Mouse (Mus musculus) stomach, embryonic 15.5 days (tissue): ENCODE results near the gene Grk2. TPM values are rescaled to one million over a fixed set of nuclear protein-coding genes. Genes with fewer than 3 reads are reported as not detected.

Experiments
- ATAC-seq: fragments of 200-750 bp; cut with Nextera tagmentation; 2 replicates; pipeline ENCODE4 v1.8.0; 2017; ENCODE audit warnings: low read depth, moderate number of reproducible peaks, moderate TSS enrichment; ENCODE audit not compliant: insufficient read depth, low FRiP score
- H3K27ac ChIP-seq: fragments of 300-500 bp; sonication (generic); 2 replicates; pipeline ENCODE4 v1.5.1; 2015; ENCODE audit warnings: mild to moderate bottlenecking, inconsistent platforms
- H3K27me3 ChIP-seq: fragments of 300-500 bp; sonication (generic); replicated peaks from 2 replicates; pipeline ENCODE4 v1.6.1; 2015; ENCODE audit warnings: inconsistent platforms
- H3K36me3 ChIP-seq: fragments of 300-500 bp; sonication (generic); 2 replicates; pipeline ENCODE4 v1.6.1; 2015; ENCODE audit warnings: inconsistent platforms
- H3K4me1 ChIP-seq: fragments of 300-500 bp; sonication (generic); 2 replicates; pipeline ENCODE4 v1.6.1; 2015; ENCODE audit warnings: inconsistent platforms
- H3K4me2 ChIP-seq: fragments of 300-500 bp; sonication (generic); 2 replicates; pipeline ENCODE4 v1.6.1; 2015; ENCODE audit warnings: mild to moderate bottlenecking, inconsistent platforms
- H3K4me3 ChIP-seq: fragments of 300-500 bp; sonication (generic); replicated peaks from 2 replicates; pipeline ENCODE4 v1.5.1; 2015; ENCODE audit warnings: inconsistent platforms
- H3K9ac ChIP-seq: fragments of 300-500 bp; sonication (generic); 2 replicates; pipeline ENCODE4 v1.6.1; 2015; ENCODE audit warnings: inconsistent platforms
- H3K9me3 ChIP-seq: fragments of 300-500 bp; sonication (generic); 2 replicates; pipeline ENCODE4 v1.6.1; 2016; ENCODE audit warnings: inconsistent platforms
- WGBS: fragments of 180-500 bp; shearing (Covaris S2); methylation state at CpG from one replicate; pipeline ENCODE4 v1.1.7; 2015; 5-methylcytosine and 5-hydroxymethylcytosine counted together
- polyA plus RNA-seq: library from polyadenylated mRNA; unstranded; fragments of >200 nt; fragmentation: Nextera tagmentation; extraction: Ambion mirVana; gene quantifications from 2 replicates; pipeline ENCODE4 v1.2.1, GENCODE M21; 2015

Gene Grk2
- polyA plus RNA-seq, 1 experiment from 2014 or later: 18.5 TPM

DNA sequence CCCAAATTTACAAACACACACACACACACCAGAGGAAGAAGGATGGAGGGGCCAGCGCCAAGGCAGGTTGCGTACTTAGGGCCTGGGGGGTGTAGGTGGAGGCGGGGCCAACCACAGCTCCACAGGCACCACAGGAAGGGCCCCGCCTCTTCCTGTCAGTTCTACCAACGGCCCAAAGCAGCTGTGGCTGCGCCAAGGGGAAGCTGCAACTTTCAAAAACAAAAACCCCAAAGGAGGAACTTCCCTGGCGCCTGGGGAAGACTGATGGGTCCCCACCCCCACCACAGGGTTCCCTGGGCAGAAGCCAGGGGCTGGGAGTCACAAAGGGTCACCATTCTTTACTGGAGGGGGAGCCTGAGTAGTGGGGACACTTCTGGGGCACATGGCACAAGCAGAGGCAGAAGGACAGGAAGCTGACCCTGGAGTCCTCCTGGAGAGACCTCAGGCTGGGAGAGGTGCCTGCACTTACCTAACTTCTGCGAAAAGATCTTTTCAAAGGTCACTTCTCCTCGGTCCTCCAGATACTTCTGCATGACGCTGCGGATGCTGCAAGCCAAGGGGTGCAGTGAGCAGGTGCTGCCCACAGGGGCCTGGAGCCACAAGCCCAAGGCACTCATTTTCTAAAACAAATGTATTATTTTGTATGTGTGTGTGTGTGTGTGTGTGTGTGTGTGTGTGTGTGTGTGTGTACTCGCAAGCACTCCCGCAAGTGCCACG lies 11.5 kb downstream of the Grk2 start:
- Histone ChIP-seq H3K27me3 (no peaks in the 10 kb centered on the region), H3K27ac (peak overlapping the region; percentile 49; the same call in 1 of the 2 replicates), H3K4me3 (no peak overlapping the region), H3K4me1 (peaks cover 15% of the 10 kb centered on the region), H3K36me3 (peaks cover 29% of the 10 kb centered on the region), H3K4me2 (no peak overlapping the region), H3K9ac (no peak overlapping the region), H3K9me3 (no peaks in the 10 kb centered on the region)
- 63% methylated on average over 14 of the region's 14 CpGs for WGBS
- ATAC-seq: no peak

DNA sequence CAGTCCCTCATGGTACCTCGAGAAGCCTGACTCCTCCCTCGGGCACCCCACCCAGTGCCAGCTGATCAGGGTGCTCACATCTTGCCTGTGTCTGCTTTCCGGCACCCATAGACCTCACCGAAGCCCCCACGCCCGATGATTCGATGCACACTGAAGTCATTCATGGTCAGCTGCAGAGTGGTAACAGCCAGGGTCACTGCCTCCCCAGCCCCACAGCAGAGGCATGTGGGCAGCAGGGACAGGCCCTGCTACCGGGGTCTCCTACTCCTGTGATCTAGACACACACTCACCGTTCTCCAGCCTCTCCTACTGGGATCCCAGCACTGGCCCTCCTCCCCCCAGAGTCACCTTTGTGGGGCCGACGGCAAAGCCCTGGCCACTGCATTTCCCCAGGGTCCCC lies 14.9 kb downstream of the Grk2 start:
- 89% methylated on average over 11 of the region's 11 CpGs for WGBS
- H3K9ac ChIP-seq: no peak overlapping the region

DNA sequence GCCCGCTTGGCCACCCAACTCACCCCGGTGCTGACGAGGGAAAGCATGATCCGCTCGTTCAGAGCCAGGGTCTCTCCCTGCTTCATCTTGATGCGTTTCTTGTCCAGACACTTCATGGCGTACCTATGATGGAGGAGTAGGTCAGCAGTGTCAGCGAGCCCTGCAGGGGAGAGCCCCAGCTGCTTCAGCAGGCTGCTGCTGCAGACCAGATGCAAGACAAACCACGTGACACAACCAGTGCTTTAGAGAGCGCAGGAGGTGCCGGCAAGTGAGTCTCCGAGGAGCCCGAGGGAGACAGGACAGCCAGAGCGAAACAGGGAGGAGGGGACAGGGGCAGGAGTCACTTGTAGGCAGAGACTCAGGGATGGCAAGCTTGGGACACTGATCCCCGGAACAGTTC lies 15.3 kb downstream of the Grk2 start:
- no peak for ATAC-seq
- H3K9ac ChIP-seq: no peak overlapping the region
- 72% methylated on average over 15 of the region's 15 CpGs for WGBS
- no peak overlapping the region for H3K4me2 ChIP-seq
- peaks cover 63% of the 10 kb centered on the region for H3K36me3 ChIP-seq
- H3K27me3 ChIP-seq: no peaks in the 10 kb centered on the region
- H3K4me1 ChIP-seq: 0 out of 2 replicates have a peak, but pooled peaks cover 3% of the 10 kb centered on the region
- no peak overlapping the region for H3K27ac ChIP-seq
- H3K4me3 ChIP-seq: no peak overlapping the region
- H3K9me3 ChIP-seq: no peaks in the 10 kb centered on the region

More for the DNA sequence above, 14.9 kb downstream of the Grk2 start:
- ATAC-seq: no peak
- Histone ChIP-seq H3K27me3 (no peaks in the 10 kb centered on the region), H3K36me3 (peaks cover 59% of the 10 kb centered on the region), H3K4me2 (no peak overlapping the region), H3K9me3 (no peaks in the 10 kb centered on the region), H3K4me1 (0 out of 2 replicates have a peak, but pooled peaks cover 3% of the 10 kb centered on the region), H3K27ac (no peak overlapping the region), H3K4me3 (no peak overlapping the region)

DNA sequence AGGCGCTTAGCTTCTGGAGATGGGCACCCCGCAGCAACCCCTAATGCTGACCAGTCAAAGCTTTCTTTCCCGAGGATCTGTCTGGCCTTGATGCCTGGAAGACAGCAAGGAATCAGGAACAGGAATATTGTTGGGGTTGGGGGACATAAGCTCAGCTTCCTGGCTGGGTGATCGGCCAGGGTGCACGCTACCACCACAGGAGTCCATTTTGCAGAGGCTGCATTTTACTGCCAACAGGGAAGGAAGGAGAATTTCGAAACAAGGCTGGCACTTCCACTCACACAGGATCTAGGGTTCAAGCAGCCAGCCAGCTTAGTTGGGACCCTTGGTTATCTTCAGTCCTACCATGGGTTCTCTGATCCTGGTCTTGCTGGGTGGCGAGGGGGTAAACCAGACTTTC lies 22.4 kb downstream of the Grk2 start:
- H3K4me2 ChIP-seq: peak overlapping the region; percentile 77
- ATAC-seq: no peak
- WGBS: 50% methylated on average over 7 of the region's 7 CpGs
- H3K27me3 ChIP-seq: no peaks in the 10 kb centered on the region
- no peaks in the 10 kb centered on the region for H3K4me1 ChIP-seq
- H3K4me3 ChIP-seq: peak overlapping the region; percentile 51
- no peaks in the 10 kb centered on the region for H3K9me3 ChIP-seq
- H3K36me3 ChIP-seq: peaks cover 33% of the 10 kb centered on the region
- H3K27ac ChIP-seq: peak overlapping the region; percentile 45; the same call in 1 of the 2 replicates
- no peak overlapping the region for H3K9ac ChIP-seq

DNA sequence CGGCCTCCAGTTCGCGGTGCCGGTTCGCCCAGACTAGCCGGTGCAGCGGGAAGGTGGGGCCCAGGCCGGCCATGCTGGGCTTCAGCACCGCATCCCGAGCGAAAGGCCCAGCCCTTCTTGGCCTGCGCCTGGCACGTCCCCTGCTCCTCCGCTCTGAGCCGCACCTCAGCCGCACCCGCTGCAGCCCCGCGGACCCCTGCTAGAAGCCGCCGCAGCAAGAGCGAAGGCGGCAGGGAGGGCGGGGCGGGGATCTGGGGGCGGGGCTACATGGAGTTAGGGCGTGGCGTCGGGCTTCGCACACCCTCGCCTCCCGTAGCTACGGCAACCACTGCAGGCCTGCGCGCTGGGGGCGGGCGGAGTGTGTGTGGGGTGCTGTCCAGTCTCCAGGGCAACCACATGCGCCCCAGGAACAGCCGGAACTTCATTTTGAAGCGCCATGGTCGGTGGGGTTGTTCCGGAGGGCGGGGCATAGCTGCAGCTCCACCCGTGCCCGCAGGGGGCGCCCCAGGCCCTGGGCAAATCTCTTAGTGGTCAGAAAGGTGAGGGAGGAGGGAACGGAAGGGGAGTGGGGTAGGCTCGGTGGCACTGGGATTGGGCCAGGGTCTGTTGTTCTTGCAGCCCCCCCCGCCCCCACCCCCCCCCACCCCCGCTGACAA lies 23.0 kb downstream of the Grk2 start, which contains the start of gene Ankrd13d:
Ankrd13d (minus strand) TSS at position 240 of the 656 bp plus-strand sequence.
- Histone ChIP-seq H3K4me1 (no peaks in the 10 kb centered on the region), H3K27ac (peak within 1 kb of the TSS; percentile 45; the same call in 1 of the 2 replicates), H3K27me3 (no peaks in the 10 kb centered on the region), H3K9ac (peak within 1 kb of the TSS; percentile 14; the same call in 1 of the 2 replicates), H3K9me3 (no peaks in the 10 kb centered on the region), H3K36me3 (peaks cover 29% of the 10 kb centered on the region), H3K4me2 (peak within 1 kb of the TSS; percentile 77), H3K4me3 (peak within 1 kb of the TSS; percentile 51)
- peak; percentile 93 for ATAC-seq
- WGBS: under 1% methylated on average over 48 of the region's 50 CpGs

DNA sequence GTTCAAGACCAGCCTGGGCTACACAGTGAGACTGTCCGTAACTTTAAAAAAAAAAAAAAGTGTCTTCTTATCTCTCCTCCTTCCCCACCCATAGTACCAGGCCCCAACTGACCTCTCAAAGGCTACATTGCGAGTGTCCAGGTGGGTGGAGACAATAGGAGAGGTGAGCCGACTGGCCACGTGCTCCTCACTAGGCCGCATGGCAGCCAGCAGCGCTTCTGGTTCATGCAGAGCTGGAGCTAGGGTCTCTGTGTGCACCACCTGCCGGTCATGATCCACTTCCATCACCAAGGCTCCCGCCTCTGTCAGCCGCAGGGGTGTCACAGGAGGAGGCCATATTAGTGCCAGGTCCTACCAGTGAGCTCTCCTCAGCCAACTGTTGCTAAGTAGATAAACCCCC lies 25.6 kb downstream of the Grk2 start:
- no peak overlapping the region for H3K9ac ChIP-seq
- no peak overlapping the region for H3K4me3 ChIP-seq
- H3K36me3 ChIP-seq: peaks cover 5% of the 10 kb centered on the region; the same call in 1 of the 2 replicates
- H3K27me3 ChIP-seq: no peaks in the 10 kb centered on the region
- no peak overlapping the region for H3K4me2 ChIP-seq
- no peaks in the 10 kb centered on the region for H3K9me3 ChIP-seq
- no peak overlapping the region for H3K27ac ChIP-seq
- H3K4me1 ChIP-seq: no peaks in the 10 kb centered on the region
- WGBS: 90% methylated on average over 9 of the region's 9 CpGs
- no peak for ATAC-seq

DNA sequence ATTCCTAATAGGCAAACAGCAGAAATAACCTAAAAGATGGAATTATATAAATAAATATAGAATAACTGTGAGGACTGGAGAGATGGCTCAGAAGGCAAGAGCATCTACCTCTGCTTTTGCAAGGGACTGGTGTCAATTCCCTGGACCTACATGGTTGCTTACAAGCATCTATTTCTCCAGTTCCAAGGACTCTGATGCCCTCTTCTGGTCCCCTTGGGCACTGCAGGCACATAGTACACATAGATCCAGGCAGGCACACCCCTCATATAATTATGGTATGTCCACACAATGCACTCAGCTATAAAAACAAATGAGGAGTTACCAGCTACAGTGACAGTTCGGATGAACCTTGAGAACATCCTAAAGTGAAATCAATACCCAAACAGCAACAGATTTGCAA lies 26.5 kb downstream of the Grk2 start:
- Histone ChIP-seq H3K27me3 (no peaks in the 10 kb centered on the region), H3K4me1 (no peaks in the 10 kb centered on the region), H3K27ac (no peak overlapping the region), H3K9ac (no peak overlapping the region), H3K9me3 (no peaks in the 10 kb centered on the region), H3K4me2 (no peak overlapping the region), H3K36me3 (0 out of 2 replicates have a peak, but pooled peaks cover 4% of the 10 kb centered on the region), H3K4me3 (no peak overlapping the region)
- 90% methylated on average over 1 of the region's 1 CpGs for WGBS
- ATAC-seq: no peak

DNA sequence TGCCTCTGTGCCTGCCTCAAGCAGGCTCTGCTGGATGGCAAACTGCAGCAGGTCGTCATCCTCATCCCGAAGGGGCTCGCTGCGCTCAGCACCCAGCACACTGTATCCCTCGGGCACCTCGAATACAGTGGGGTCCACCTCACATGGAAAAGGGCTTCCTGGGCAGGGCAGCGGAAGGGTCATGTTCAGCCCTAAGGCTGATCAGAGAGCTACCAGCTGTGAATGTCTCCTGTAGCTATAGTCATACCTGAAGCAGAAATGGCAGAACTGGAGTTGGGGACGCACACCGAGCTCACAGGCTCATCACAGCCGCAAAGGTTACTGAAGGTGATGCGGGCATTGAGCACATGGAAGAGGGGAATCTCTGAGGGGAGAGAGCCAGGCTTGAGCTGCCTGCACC lies 35.0 kb downstream of the Grk2 start:
- no peak for ATAC-seq
- Histone ChIP-seq H3K27ac (no peak overlapping the region), H3K9ac (no peak overlapping the region), H3K4me1 (0 out of 2 replicates have a peak, but pooled peaks cover 4% of the 10 kb centered on the region), H3K36me3 (no peaks in the 10 kb centered on the region), H3K4me3 (no peak overlapping the region), H3K4me2 (no peak overlapping the region), H3K27me3 (no peaks in the 10 kb centered on the region), H3K9me3 (no peaks in the 10 kb centered on the region)
- WGBS: 92% methylated on average over 11 of the region's 11 CpGs

DNA sequence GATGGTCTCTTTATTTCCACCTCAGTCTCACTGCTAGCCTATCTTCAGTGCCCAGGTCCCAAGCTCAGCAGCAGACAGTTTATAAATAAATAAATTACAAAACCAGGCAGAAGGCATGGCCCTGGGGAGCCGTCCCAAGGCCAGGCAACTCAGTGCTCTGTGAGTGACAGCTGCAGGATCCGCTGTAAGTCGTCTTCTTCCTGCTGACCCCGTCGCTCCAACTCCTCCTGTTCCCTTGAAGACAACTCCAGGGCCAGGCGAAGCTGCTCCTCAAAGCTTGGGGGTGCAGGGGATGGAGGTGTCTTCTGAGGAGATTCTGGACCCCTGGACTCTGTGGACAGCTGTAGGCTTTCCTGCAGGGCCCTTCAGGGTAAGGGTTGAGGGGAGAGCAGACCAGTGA lies 35.8 kb downstream of the Grk2 start:
- no peak overlapping the region for H3K4me3 ChIP-seq
- no peak overlapping the region for H3K4me2 ChIP-seq
- no peaks in the 10 kb centered on the region for H3K9me3 ChIP-seq
- ATAC-seq: no peak
- 0 out of 2 replicates have a peak, but pooled peaks cover 4% of the 10 kb centered on the region for H3K4me1 ChIP-seq
- H3K36me3 ChIP-seq: 0 out of 2 replicates have a peak, but pooled peaks cover under 1% of the 10 kb centered on the region
- H3K27me3 ChIP-seq: no peaks in the 10 kb centered on the region
- H3K9ac ChIP-seq: no peak overlapping the region
- WGBS: 68% methylated on average over 6 of the region's 6 CpGs
- no peak overlapping the region for H3K27ac ChIP-seq

DNA sequence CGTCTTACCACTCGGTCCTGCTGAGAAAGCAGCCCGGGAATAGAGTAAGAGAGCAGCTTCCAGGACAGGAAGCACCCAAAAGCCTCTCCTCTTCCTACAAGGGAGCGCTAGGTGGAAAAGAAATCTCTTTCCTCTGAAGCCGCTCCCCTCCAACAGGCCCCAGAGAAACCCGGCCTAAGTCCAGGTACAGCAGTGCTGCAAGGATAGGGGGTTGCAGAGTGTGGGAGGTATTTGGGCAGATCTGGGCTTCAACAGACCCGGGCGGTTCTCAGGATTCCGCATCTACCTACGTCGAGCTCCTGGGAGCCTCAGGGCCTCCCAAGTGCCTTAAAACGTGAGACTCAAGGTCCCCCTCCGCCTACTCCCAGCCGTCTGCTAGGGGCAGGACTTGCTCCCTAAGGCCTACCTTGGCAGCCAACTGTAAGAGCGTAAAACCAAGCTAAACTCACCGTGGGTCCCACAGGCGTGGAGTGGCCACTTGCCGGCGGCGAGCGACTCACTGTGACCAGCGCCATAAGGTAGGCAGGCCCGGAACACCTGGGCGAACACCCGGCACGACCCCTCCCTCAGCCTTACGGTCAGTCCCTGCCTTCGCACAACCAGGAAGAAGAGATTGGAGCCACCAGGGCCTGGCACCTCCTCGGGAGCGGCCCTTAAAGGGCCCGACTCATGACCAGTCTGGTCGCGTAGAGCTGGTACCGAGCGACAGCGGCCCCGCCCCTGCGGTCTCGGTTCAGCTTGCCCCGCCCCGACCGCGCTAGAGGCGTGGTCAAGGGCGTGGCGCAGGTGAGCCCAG lies 37.3 kb downstream of the Grk2 start, which contains the start of gene Ssh3:
Ssh3 (minus strand) TSS at position 615 of the 796 bp plus-strand sequence.
- H3K4me3 ChIP-seq: peak within 1 kb of the TSS; percentile 49
- 0 out of 2 replicates have a peak, but pooled peaks cover 3% of the 10 kb centered on the region for H3K36me3 ChIP-seq
- H3K27ac ChIP-seq: peak within 1 kb of the TSS; percentile 57
- no peaks in the 10 kb centered on the region for H3K9me3 ChIP-seq
- H3K9ac ChIP-seq: peak within 1 kb of the TSS; percentile 40; the same call in 1 of the 2 replicates
- peak; percentile 94 for ATAC-seq
- H3K4me1 ChIP-seq: 0 out of 2 replicates have a peak, but pooled peaks cover 9% of the 10 kb centered on the region
- WGBS: 9% methylated on average over 46 of the region's 46 CpGs
- no peaks in the 10 kb centered on the region for H3K27me3 ChIP-seq
- H3K4me2 ChIP-seq: peak within 1 kb of the TSS; percentile 65

DNA sequence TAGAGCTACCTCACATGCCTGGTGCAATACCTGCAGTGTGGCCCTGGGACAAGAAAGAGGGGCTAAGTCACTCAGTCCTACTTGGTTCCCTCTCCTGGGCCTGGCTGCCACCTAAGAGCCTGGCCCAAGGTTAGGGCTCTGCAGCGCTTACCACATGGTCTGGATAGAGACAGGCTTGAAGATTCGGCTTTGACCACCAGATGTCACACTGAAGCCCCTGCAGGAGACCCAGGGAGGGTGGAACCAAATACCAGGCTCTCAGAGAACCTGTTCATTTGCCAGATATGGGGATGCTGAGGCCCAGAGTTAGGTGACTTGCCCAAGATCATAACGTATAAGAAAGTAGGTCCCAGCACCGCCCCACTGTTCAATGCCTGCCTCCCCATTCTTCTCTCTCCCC lies 40.1 kb downstream of the Grk2 start:
- no peak overlapping the region for H3K9ac ChIP-seq
- H3K9me3 ChIP-seq: no peaks in the 10 kb centered on the region
- H3K27me3 ChIP-seq: no peaks in the 10 kb centered on the region
- no peak overlapping the region for H3K4me3 ChIP-seq
- ATAC-seq: no peak
- no peak overlapping the region for H3K4me2 ChIP-seq
- 0 out of 2 replicates have a peak, but pooled peaks cover 3% of the 10 kb centered on the region for H3K36me3 ChIP-seq
- WGBS: 68% methylated on average over 4 of the region's 4 CpGs
- H3K4me1 ChIP-seq: peaks cover 18% of the 10 kb centered on the region; the same call in 1 of the 2 replicates
- no peak overlapping the region for H3K27ac ChIP-seq
